Mouse (Mus musculus) left cerebral cortex, adult 9 months (tissue): ENCODE measurements around the gene Enho.

Experiments
- DNase-seq, 2 experiments: peaks; one replicate each; pipeline ENCODE4 v3.0.0; 2022; ENCODE audit warnings: low spot score in 2 of 2

Enho gene

GRCm38 (mm10) chr4:41631390-41631789 lies 8.7 kb downstream of the Enho start:
- DNase-seq: no peak

DNA sequence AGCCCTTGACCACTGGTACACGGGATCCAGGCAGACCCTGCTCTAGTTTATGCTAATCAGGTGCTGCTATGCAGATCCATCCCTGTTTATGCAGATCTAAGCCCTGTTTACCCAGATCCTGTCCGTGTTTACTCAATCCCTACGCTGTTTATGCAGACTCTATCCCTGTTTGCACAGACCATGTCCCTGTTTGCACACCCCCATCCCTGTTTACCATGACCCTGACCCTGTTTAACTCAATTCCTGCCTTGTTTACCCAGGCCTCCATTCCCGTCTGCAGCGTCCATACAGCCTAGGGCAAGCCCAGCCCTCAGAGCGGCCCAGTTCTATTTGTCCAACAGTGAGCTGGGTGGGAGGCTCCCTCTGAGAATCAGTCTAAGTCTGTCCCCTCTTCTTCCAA lies 9.9 kb downstream of the Enho start:
- DNase-seq: no peak

DNA sequence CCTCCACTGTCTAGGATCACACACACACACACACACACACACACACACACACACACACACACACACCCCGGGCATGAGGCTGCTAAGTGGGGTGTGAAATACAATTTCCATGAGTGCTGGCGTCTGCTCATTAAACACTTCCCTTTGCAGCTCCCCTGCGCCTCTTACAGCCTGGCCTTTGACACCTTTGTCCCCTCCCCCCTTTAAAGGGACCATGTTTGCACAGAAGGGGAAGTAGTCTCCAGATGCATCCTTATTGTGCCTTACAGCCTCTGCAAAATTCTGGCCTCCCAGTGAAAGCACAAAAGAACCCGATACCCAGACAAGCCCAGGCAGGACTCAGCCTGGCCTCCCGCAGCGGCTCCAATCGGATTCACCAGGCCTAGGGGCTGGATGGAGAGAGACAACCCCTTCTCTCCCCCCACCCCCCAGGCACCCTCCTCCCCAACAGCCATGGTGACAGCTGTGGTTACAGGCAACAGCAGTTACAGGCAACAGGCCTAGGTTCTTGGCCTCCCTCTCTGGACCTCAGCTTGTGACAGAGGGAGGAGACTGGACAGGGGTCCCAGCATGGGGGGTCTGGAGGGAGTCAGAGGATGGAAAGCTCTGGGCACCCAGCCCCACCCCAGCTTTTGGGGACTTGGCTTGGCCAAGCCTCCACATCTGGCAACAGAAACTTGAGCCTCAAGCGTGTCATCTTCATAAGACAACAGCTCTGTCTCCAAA lies 11.8 kb downstream of the Enho start:
- no peak for DNase-seq

- no peak for DNase-seq
Measured at GRCm38 (mm10) chr4:41622071-41622470, 18.1 kb downstream of the Enho start.

- DNase-seq: peak; percentile 23 to 53
Measured at GRCm38 (mm10) chr4:41618916-41619746, 21.0 kb downstream of the Enho start.

GRCm38 (mm10) chr4:41615661-41616599 lies 24.2 kb downstream of the Enho start:
- peak; percentile 77 to 81 for DNase-seq

DNA sequence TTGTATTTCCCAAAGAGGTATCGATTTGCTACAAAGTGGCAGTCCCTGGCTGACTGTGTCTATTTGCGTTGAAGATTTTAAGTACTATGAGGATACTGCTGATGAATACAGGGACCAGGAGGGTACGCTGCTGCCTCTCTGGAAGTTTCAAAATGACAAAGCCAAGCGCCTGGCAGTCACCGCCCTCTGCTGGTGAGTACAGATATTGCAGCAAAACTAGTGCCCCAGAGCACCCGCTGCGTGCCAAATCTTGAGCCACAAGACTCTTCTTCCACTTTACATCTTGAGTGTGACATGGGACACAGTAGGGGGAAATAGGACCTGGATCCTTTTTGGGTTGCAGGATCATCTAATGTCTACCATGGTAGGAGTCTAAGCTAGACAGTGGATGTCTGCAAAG lies 26.0 kb downstream of the Enho start:
- peak in 1 of 2 experiments; percentile 92 for DNase-seq

DNA sequence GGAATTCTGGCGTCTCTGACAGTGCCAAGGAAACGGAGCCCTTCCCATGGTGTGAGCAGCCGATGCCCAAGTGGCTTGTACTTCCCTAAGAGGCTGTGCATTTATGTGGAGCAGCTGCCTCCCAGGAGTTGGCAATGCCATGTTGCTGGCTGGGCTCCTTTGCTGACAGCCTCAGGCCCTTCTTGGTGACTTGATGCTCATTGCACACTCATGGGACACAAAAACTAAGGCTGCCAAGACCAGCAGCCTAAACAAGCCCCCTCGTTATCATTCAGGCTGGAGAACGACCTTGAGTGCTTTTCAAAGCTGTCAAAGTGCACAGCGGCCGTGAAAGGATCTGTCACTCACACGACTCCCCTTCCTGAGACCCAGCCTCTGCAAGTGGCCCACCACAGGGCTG lies 28.0 kb downstream of the Enho start:
- DNase-seq: no peak

- DNase-seq: no peak
Measured at GRCm38 (mm10) chr4:41610594-41610980, 29.5 kb downstream of the Enho start.

GRCm38 (mm10) chr4:41609681-41610593 lies 30.2 kb downstream of the Enho start:
- no peak for DNase-seq

- no peak for DNase-seq
Measured at GRCm38 (mm10) chr4:41606784-41607183, 33.3 kb downstream of the Enho start.

DNA sequence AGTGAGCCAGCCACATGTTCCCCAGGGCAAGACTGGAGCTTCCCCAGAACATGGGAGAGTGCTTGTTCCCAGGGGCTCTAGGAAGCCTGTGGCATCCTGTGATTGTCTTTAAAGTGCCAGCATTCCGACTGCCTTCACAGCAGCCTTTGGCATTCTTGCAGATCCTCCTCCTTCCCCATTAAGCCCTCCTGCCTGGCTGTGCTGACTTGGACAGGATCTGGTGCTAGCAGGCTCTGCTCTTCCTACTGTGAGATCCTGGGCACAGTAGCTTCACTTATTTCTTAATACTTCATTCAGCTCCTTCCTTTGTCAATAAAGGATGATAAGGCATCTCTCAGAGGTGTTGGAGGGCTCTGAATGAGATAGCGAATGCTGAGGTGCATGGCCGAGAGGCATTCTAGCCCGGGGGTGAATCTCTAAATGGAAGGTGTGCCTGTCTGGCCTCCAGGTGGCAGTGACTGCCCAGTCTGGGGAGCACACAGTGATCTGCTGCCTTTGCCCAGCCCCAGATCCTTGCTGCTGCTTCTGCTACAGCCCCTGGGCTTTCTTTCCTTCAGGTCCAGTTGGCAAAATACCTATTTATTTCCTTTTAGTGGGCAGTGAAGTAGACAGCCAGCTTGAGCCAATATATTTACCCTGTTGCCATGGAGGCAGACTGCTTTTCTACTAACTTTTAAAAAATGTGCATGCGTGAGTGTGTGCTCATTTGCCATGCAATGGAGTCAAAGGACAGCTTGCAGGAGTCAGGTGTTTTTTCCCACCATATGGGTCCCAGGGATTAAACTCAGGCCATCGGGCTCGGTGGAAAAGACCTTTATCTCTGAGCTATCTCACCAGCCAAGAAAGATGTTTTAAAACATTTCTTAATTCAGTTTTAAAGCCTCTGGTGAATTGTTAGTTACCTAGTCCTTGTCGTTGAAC lies 35.4 kb downstream of the Enho start:
- DNase-seq: no peak

GRCm38 (mm10) chr4:41602818-41603217 lies 37.3 kb downstream of the Enho start:
- no peak for DNase-seq
